Mouse (Mus musculus) liver, adult 2 months (tissue): ENCODE data around the gene Krtap24-1.

Experiments
- CTCF ChIP-seq: fragments of 200-500 bp; IDR thresholded peaks from 2 replicates; pipeline ENCODE4 v1.5.1; 2011; ENCODE audit warnings: low read depth, low read length, control low read depth
- POLR2A ChIP-seq: fragments of 200-500 bp; IDR thresholded peaks from 2 replicates; pipeline ENCODE4 v1.6.1; 2011; ENCODE audit warnings: low read length, control low read depth; ENCODE audit not compliant: insufficient read depth; ENCODE audit errors: extremely low read depth

DNA sequence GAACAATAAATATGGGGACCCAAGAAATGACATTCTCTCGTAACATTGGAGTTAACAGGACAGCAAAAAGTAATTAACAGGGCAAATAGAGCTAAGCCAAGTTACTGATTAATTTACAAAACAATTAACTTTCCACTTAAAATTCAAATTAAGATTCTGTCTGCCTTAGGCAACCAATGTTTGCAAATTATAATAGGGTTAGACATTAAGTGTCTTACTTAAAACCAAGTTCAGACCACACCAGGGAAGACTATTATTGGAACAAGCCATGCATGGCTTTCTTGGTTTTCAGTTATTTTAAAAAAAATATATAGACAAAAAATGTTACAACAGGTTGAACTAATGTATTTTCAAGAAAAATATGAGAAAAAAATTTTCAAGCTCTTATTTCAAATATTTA lies 43.0 kb downstream of the Krtap24-1 start:
- TF ChIP-seq CTCF (no peak), POLR2A (no peak)
